Mouse (Mus musculus) testis, adult 2 months (tissue): ENCODE measurements around the gene Emx2. TPM values are rescaled to one million over a fixed set of nuclear protein-coding genes. Genes with fewer than 3 reads are reported as not detected.

Source experiments
- H3K27ac ChIP-seq: fragments of 200-500 bp; 2 replicates; pipeline ENCODE4 v1.5.1; 2012; ENCODE audit warnings: low read depth, low read length; ENCODE audit not compliant: control insufficient read depth, insufficient read depth
- H3K27me3 ChIP-seq: fragments of 200-500 bp; 2 replicates; pipeline ENCODE4 v1.6.1; 2012; ENCODE audit warnings: mild to moderate bottlenecking, low read length, moderate library complexity; ENCODE audit not compliant: control insufficient read depth, insufficient read depth
- H3K36me3 ChIP-seq: fragments of 200-500 bp; 2 replicates; pipeline ENCODE4 v1.6.1; 2012; ENCODE audit warnings: mild to moderate bottlenecking, low read length; ENCODE audit not compliant: control insufficient read depth, insufficient read depth
- H3K4me1 ChIP-seq: fragments of 200-500 bp; 2 replicates; pipeline ENCODE4 v1.6.1; 2012; ENCODE audit warnings: low read length; ENCODE audit not compliant: control insufficient read depth, insufficient read depth
- H3K4me3 ChIP-seq: fragments of 200-500 bp; 2 replicates; pipeline ENCODE4 v1.5.1; 2012; ENCODE audit warnings: low read depth, mild to moderate bottlenecking, low read length, moderate library complexity, mixed read lengths; ENCODE audit not compliant: control insufficient read depth
- CTCF ChIP-seq: fragments of 200-500 bp; IDR thresholded peaks from 2 replicates; pipeline ENCODE4 v1.5.1; 2012; ENCODE audit warnings: low read depth, mild to moderate bottlenecking, inconsistent platforms, low read length, moderate library complexity; ENCODE audit not compliant: control insufficient read depth, insufficient read depth, insufficient replicate concordance
- POLR2A ChIP-seq: fragments of 200-500 bp; IDR thresholded peaks from 2 replicates; pipeline ENCODE4 v1.6.1; 2012; ENCODE audit warnings: low read depth, mild to moderate bottlenecking, inconsistent platforms, low read length, moderate library complexity; ENCODE audit not compliant: control insufficient read depth
- polyA plus RNA-seq: library from polyadenylated mRNA; depleted of rRNA; stranded (reverse); fragments of >200 nt; gene quantifications from 2 replicates; pipeline ENCODE4 v1.2.3, GENCODE M21; 2012; rRNA removed

Emx2 gene
- polyA plus RNA-seq, 1 experiment = 1.7 TPM

DNA sequence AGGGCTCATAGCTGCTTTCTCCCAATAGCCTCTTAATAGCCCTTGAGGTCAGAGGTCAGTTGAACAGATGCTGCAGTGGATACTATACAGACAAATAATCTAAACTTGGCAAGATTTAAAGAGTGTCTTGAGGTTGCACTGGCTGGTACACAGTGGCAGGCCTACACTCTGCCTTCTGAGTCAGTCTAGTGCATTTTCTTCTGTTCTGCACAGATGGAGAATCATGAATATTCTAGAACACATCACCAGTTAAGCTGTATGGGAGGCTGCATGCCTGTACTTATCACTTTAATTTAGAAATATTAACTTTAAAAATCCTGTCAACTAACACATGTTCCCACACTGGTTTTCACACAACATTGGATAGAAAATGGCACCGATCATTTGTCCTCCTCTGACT lies 34.1 kb downstream of the Emx2 start:
- Histone ChIP-seq H3K27me3 (no peaks in the 10 kb centered on the region), H3K36me3 (no peaks in the 10 kb centered on the region), H3K4me1 (no peaks in the 10 kb centered on the region), H3K27ac (no peak overlapping the region), H3K4me3 (no peak overlapping the region)
- TF ChIP-seq POLR2A = no peak
- no peak for TF ChIP-seq CTCF

DNA sequence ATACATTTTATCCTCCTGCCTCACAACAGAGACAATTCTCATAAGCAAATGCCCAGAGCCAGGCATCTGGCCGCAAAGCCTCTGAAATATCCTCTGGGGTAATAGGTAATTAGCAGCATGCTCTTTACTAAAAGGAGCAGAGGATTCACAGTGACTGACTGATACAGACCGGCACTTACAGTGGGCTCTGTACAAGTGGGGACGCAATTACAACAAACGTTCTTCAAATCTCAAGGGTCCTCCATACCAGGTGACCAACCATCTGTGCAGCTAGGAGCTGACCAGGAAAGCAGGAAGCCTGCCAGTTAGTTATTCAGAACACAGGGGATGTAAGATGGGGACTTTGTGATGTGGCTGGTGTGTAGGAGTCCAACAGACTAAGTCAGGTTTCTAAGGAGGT lies 38.7 kb downstream of the Emx2 start:
- no peak overlapping the region for H3K27ac ChIP-seq
- no peak overlapping the region for H3K4me3 ChIP-seq
- no peaks in the 10 kb centered on the region for H3K27me3 ChIP-seq
- H3K36me3 ChIP-seq = no peaks in the 10 kb centered on the region
- TF ChIP-seq CTCF = no peak
- no peak for TF ChIP-seq POLR2A
- H3K4me1 ChIP-seq = no peaks in the 10 kb centered on the region

DNA sequence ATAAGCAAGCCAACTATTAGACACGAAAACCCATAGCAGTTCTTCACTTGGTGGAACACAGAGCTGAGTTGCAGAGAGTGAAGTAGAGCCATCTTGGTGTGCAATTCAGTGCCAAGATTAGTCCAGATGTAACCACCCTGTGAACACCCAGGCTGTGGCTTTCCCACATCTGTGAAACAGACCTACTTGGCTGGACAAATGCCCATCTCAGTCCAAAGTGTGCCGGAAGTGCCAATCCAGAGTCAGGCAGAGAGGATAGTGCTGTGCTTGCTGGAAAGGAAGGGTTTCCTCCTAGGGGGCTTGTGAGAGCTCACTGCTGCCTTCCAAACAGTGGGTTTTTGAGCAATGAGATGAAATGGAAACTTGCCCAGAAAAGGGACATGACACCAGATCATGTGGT lies 50.7 kb downstream of the Emx2 start:
- Histone ChIP-seq H3K27me3 (no peaks in the 10 kb centered on the region), H3K4me3 (no peak overlapping the region), H3K36me3 (no peaks in the 10 kb centered on the region), H3K4me1 (no peaks in the 10 kb centered on the region), H3K27ac (no peak overlapping the region)
- TF ChIP-seq POLR2A (no peak), CTCF (no peak)

DNA sequence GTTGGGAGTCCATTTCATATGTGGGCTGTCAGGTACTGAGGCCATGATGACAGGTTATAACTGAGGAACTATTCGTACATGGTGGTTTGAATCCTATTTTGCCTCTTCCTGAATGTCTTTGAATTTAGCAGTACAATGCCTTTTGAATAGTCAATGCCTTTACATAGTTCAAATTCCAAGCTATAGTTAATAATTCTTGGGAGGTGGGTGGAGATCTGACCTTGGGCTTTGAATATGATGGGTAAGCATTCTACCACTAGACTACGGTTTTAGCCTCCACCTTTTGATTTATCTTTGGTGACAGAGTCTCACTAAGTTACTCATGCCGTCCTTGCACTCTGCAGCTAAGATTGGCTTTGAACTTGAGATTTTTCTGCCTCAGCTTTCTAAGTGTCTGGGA lies 55.0 kb downstream of the Emx2 start:
- Histone ChIP-seq H3K27ac (no peak overlapping the region), H3K4me1 (no peaks in the 10 kb centered on the region), H3K4me3 (no peak overlapping the region), H3K36me3 (no peaks in the 10 kb centered on the region), H3K27me3 (no peaks in the 10 kb centered on the region)
- no peak for TF ChIP-seq POLR2A
- TF ChIP-seq CTCF = no peak

Other genes with a start within 250 kb of the Emx2 start
- 0.04 and 0.05 TPM in 2 replicates for gene Kcnk18, start 239.2 kb upstream of the Emx2 start, polyA plus RNA-seq
- 0.35 and 0.47 TPM in 2 replicates for gene Slc18a2, start 197.5 kb upstream of the Emx2 start, polyA plus RNA-seq
- gene Rps12-ps3, start 136.1 kb upstream of the Emx2 start, polyA plus RNA-seq = 708 and 907 TPM in 2 replicates
- gene Pdzd8, start 112.6 kb upstream of the Emx2 start, polyA plus RNA-seq = 41.8 and 43.4 TPM in 2 replicates